Mouse (Mus musculus): ENCODE results near the gene Lipa. TPM values are rescaled to one million over a fixed set of nuclear protein-coding genes. Genes with fewer than 3 reads are reported as not detected.
A peak's percentile ranks its signal among the peaks of the same experiment; 100 is the strongest.

The Lipa gene
- 10 to 100 TPM; 15.8 to 17.0 TPM for total RNA-seq (2021)

GRCm38 (mm10) chr19:34526941-34527682 lies at the start of gene Lipa:
Gene Lipa (minus strand): TSS chr19:34527474.
- intact Hi-C loops (cut with DNase I) = no loop called here

GRCm38 (mm10) chr19:34573650-34574049 lies 46.4 kb upstream of the Lipa start:
- no peak for DNase-seq (ENCODE audit: low spot score in 2 of 2)
- intact Hi-C loops (cut with DNase I) = no loop called here

More at GRCm38 (mm10) chr19:34526941-34527682, at the start of gene Lipa:
- peak; percentile 91 for DNase-seq (ENCODE audit: low spot score in 2 of 2)

- DNase-seq (ENCODE audit: low spot score in 2 of 2) = no peak
- intact Hi-C loops (cut with DNase I) = no loop called here
These were observed 43.8 kb upstream of the Lipa start for GRCm38 (mm10) chr19:34571080-34571479.

DNA sequence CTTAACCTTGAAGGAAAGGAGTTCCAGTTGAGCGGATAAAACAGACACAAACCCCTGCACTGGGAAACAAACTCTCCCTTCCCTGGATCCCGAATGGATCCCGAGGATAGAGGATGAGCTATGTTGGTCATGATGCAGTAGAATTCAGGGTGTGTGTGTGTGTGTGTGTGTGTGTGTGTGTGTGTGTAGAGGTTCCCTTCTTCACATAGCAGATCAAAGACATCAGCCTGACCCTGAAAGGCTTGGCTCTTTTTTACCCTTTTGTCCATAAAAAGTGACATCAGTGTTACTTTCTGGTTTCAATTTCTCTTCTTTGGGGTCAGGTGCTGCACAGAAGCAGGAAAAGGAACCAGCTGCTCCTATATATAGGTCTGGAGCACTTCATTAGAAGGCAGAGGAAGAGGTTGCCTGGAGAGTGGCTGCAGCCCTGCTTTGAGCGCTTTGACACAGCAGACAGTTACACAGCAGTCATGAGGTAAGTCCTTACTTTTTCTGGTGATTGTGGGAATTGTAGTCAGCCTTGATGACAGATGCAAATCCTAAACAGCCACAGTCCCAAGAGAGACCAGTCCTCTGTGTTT lies 42.7 kb upstream of the Lipa start:
- DNase-seq (ENCODE audit: low spot score in 2 of 2) = no peak
- intact Hi-C loops (cut with DNase I) = no loop called here

DNA sequence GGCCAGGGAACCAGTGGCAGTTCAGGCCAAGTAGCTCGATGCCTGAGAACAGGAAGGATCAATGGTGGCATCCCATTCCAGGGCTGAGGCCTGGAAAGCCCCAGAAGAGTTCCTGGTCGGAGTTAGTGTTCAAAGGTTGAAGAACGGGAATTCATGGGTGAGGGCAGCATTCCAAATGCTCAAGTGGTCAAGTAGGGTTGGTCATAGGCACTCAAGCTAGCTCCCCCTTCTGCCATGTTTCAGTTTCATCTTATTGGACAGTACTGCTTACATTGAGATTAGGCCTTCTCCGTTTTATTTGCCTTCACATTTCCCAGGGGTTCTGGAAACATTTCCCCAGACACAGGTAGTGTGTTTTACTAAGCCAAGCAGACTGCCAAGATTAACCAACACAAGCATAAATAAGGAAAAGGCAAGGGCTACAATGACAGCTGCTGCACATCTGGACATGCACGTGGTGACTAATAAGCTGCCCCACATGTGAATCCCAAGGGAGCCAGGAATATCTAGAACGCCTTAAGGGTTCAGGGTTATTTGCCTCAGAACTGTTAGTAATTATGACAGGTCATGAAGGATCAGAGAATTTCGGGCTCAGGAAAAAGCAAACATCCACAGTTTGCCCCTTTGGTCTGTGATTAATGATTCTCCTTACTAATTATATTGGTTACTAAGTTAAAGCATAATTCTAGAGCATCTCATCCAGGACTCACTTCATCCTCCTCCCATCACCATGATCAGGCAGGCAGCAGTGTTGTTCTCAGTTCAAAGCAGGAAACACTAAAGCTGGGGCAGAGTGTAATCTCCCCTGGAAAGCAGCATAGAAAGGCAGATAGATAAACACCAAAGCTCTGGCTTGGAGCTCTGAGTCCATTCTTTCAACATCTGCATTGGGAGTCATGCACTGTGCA lies 42.0 kb upstream of the Lipa start:
- no peak for DNase-seq (ENCODE audit: low spot score in 2 of 2)
- intact Hi-C loops (cut with DNase I) = no loop called here

GRCm38 (mm10) chr19:34566178-34566784 lies 39.0 kb upstream of the Lipa start:
- intact Hi-C loops (cut with DNase I) = no loop called here
- no peak for DNase-seq (ENCODE audit: low spot score in 2 of 2)

GRCm38 (mm10) chr19:34562556-34562955 lies 35.3 kb upstream of the Lipa start:
- no peak for DNase-seq (ENCODE audit: low spot score in 2 of 2)
- intact Hi-C loops (cut with DNase I) = no loop called here

GRCm38 (mm10) chr19:34556621-34557020 lies 29.3 kb upstream of the Lipa start:
- DNase-seq (ENCODE audit: low spot score in 2 of 2) = no peak
- intact Hi-C loops (cut with DNase I) = no loop called here

GRCm38 (mm10) chr19:34554061-34554460 lies 26.8 kb upstream of the Lipa start:
- intact Hi-C loops (cut with DNase I) = loop anchor here (5.0 kb wide), 1 partner anchor 217 kb away; no protein-coding TSS in a partner anchor
- DNase-seq (ENCODE audit: low spot score in 2 of 2) = no peak

GRCm38 (mm10) chr19:34553522-34553921 lies 26.2 kb upstream of the Lipa start:
- intact Hi-C loops (cut with DNase I) = loop anchor here (5.0 kb wide), 1 partner anchor 216 kb away; no protein-coding TSS in a partner anchor
- DNase-seq (ENCODE audit: low spot score in 2 of 2) = no peak

GRCm38 (mm10) chr19:34553021-34553420 lies 25.7 kb upstream of the Lipa start:
- intact Hi-C loops (cut with DNase I) = loop anchor here (5.0 kb wide), 1 partner anchor 216 kb away; no protein-coding TSS in a partner anchor
- DNase-seq (ENCODE audit: low spot score in 2 of 2) = no peak

GRCm38 (mm10) chr19:34551981-34552380 lies 24.7 kb upstream of the Lipa start:
- intact Hi-C loops (cut with DNase I) = loop anchor here (5.0 kb wide), 1 partner anchor 215 kb away; no protein-coding TSS in a partner anchor

GRCm38 (mm10) chr19:34550534-34551223 lies 23.4 kb upstream of the Lipa start, which contains the start of gene Ifit2:
Gene Ifit2 (plus strand): TSS chr19:34550694.
- DNase-seq (ENCODE audit: low spot score in 2 of 2) = peak; percentile 60 to 67
- intact Hi-C loops (cut with DNase I) = loop anchor here (1.0 to 5.0 kb wide), 2 partner anchors 87 to 213 kb away; no protein-coding TSS in a partner anchor

More at GRCm38 (mm10) chr19:34551981-34552380, 24.7 kb upstream of the Lipa start:
- DNase-seq (ENCODE audit: low spot score in 2 of 2) = no peak

- intact Hi-C loops (cut with DNase I) = loop anchor here (1.0 to 5.0 kb wide), 2 partner anchors 87 to 213 kb away; no protein-coding TSS in a partner anchor
- no peak for DNase-seq (ENCODE audit: low spot score in 2 of 2)
These were observed 22.9 kb upstream of the Lipa start for GRCm38 (mm10) chr19:34550205-34550533.

GRCm38 (mm10) chr19:34547976-34548375 lies 20.7 kb upstream of the Lipa start:
- peak; percentile 53 to 66 for DNase-seq (ENCODE audit: low spot score in 2 of 2)
- intact Hi-C loops (cut with DNase I) = no loop called here

- no peak for DNase-seq (ENCODE audit: low spot score in 2 of 2)
- intact Hi-C loops (cut with DNase I) = no loop called here
These were observed 18.9 kb upstream of the Lipa start for GRCm38 (mm10) chr19:34546211-34546610.

- no peak for DNase-seq (ENCODE audit: low spot score in 2 of 2)
- intact Hi-C loops (cut with DNase I) = no loop called here
These were observed 12.1 kb upstream of the Lipa start for GRCm38 (mm10) chr19:34539422-34539821.

GRCm38 (mm10) chr19:34532061-34532751 lies 4.9 kb upstream of the Lipa start:
- DNase-seq (ENCODE audit: low spot score in 2 of 2) = no peak
- intact Hi-C loops (cut with DNase I) = no loop called here
